Mouse (Mus musculus): ENCODE measurements around the gene Vmn1r94. TPM values are rescaled to one million over a fixed set of nuclear protein-coding genes. Genes with fewer than 3 reads are reported as not detected.
"Not testable (repeated sequence)": the region's sequence is repeated elsewhere in the genome, so short reads cannot be mapped to it uniquely, and the experiment has no call there.

Gene Vmn1r94
- polyA plus RNA-seq (2014; fragmentation: Nextera tagmentation; extraction: Ambion mirVana): not detected in 2 replicates

DNA sequence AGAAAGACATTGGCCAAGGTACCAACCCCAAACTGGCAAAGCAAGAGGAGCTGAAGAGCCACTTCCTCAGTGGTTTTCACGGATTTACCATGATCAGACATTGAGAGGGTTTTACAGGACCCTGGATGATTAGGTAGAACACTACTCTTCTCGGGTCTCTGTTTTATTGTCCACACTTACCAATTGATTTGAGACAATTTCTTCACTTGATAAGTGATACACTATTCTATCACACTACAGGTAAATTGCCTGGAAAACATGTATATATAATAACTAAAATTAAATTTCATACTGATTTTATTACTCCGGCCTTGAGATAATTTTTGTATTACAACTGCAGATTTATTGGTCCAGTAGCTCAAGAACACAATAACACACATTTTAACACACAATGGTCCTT is at the start of gene Vmn1r94:
Vmn1r94 (minus strand) TSS at position 101 of the 400 bp plus-strand sequence.
- H3K9ac ChIP-seq (ENCODE audit: low read length); H3K27ac ChIP-seq (ENCODE audit: low read depth, low read length); H3K4me3 ChIP-seq (ENCODE audit: low read depth, low read length); ATAC-seq (replicated peaks; ENCODE audit: low FRiP score); DNase-seq (ENCODE audit: low spot score); H3K4me1 ChIP-seq (replicated peaks; ENCODE audit: control insufficient read depth, insufficient read depth, low read length); H3K9me3 ChIP-seq (ENCODE audit: control insufficient read depth, low read length); H3K36me3 ChIP-seq (ENCODE audit: control insufficient read depth, insufficient read depth, low read length); H3K4me2 ChIP-seq (ENCODE audit: low read depth, low read length, severe bottlenecking); H3K27me3 ChIP-seq (ENCODE audit: control insufficient read depth, insufficient read depth, low read length): not testable (repeated sequence)
- WGBS: no CpG with 5 or more reads among the region's 3 CpGs

- ATAC-seq (replicated peaks; ENCODE audit: low FRiP score); H3K9ac ChIP-seq (ENCODE audit: low read length); H3K4me1 ChIP-seq (replicated peaks; ENCODE audit: control insufficient read depth, insufficient read depth, low read length); H3K27me3 ChIP-seq (ENCODE audit: control insufficient read depth, insufficient read depth, low read length); H3K36me3 ChIP-seq (ENCODE audit: control insufficient read depth, insufficient read depth, low read length); H3K27ac ChIP-seq (ENCODE audit: low read depth, low read length); H3K4me3 ChIP-seq (ENCODE audit: low read depth, low read length); H3K9me3 ChIP-seq (ENCODE audit: control insufficient read depth, low read length); DNase-seq (ENCODE audit: low spot score); H3K4me2 ChIP-seq (ENCODE audit: low read depth, low read length, severe bottlenecking): not testable (repeated sequence)
- WGBS: no CpG with 5 or more reads among the region's 2 CpGs
Observed at GRCm38 (mm10) chr7:20205507-20205906, 37.3 kb upstream of the Vmn1r94 start, which contains the start of gene Gm6164. Gene Gm6164, minus strand, starts transcription at chr7:20205607.

- H3K27ac ChIP-seq (ENCODE audit: low read depth, low read length); H3K9ac ChIP-seq (ENCODE audit: low read length); H3K4me3 ChIP-seq (ENCODE audit: low read depth, low read length); H3K4me1 ChIP-seq (replicated peaks; ENCODE audit: control insufficient read depth, insufficient read depth, low read length); ATAC-seq (replicated peaks; ENCODE audit: low FRiP score); H3K4me2 ChIP-seq (ENCODE audit: low read depth, low read length, severe bottlenecking); H3K9me3 ChIP-seq (ENCODE audit: control insufficient read depth, low read length); H3K27me3 ChIP-seq (ENCODE audit: control insufficient read depth, insufficient read depth, low read length); DNase-seq (ENCODE audit: low spot score); H3K36me3 ChIP-seq (ENCODE audit: control insufficient read depth, insufficient read depth, low read length): not testable (repeated sequence)
- WGBS: no CpG with 5 or more reads among the region's 3 CpGs
Observed at GRCm38 (mm10) chr7:20193410-20193809, 25.2 kb upstream of the Vmn1r94 start, which contains the start of gene Vmn1r95. Gene Vmn1r95, plus strand, starts transcription at chr7:20193710.

GRCm38 (mm10) chr7:20138988-20139387 is 29.2 kb downstream of the Vmn1r94 start, which contains the start of gene Vmn1r93:
Gene Vmn1r93, minus strand, starts transcription at chr7:20139088.
- H3K4me1 ChIP-seq (replicated peaks; ENCODE audit: control insufficient read depth, insufficient read depth, low read length); H3K9me3 ChIP-seq (ENCODE audit: control insufficient read depth, low read length); H3K4me3 ChIP-seq (ENCODE audit: low read depth, low read length); ATAC-seq (replicated peaks; ENCODE audit: low FRiP score); H3K36me3 ChIP-seq (ENCODE audit: control insufficient read depth, insufficient read depth, low read length); H3K9ac ChIP-seq (ENCODE audit: low read length); H3K27ac ChIP-seq (ENCODE audit: low read depth, low read length); H3K27me3 ChIP-seq (ENCODE audit: control insufficient read depth, insufficient read depth, low read length); H3K4me2 ChIP-seq (ENCODE audit: low read depth, low read length, severe bottlenecking); DNase-seq (ENCODE audit: low spot score): not testable (repeated sequence)
- WGBS: no CpG with 5 or more reads among the region's 5 CpGs

DNA sequence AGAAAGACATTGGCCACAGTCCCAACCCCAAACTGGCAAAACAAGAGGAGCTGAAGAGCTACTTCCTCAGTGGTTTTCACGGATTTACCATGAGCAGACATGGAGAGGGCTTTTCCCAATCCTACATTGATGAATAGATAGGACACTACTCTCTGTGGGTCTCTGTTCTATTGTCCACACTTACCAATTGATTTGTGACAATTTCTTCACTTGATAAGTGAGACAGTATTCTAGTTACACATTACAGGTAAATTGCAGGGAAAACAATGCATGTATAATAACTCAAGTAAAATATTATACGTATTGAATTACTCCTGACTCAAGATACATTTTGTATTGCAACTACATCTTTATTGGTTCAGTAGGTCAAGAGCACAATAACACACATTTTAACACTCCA is 45.7 kb downstream of the Vmn1r94 start, which contains the start of gene Gm16442:
Gm16442 (minus strand) TSS at position 101 of the 400 bp plus-strand sequence.
- not testable (repeated sequence) for ATAC-seq (replicated peaks; ENCODE audit: low FRiP score); H3K27me3 ChIP-seq (ENCODE audit: control insufficient read depth, insufficient read depth, low read length); H3K36me3 ChIP-seq (ENCODE audit: control insufficient read depth, insufficient read depth, low read length); H3K4me1 ChIP-seq (replicated peaks; ENCODE audit: control insufficient read depth, insufficient read depth, low read length); H3K27ac ChIP-seq (ENCODE audit: low read depth, low read length); H3K9me3 ChIP-seq (ENCODE audit: control insufficient read depth, low read length); H3K4me3 ChIP-seq (ENCODE audit: low read depth, low read length); H3K4me2 ChIP-seq (ENCODE audit: low read depth, low read length, severe bottlenecking); H3K9ac ChIP-seq (ENCODE audit: low read length); DNase-seq (ENCODE audit: low spot score)
- WGBS: no CpG with 5 or more reads among the region's 2 CpGs

Other genes starting within 250 kb of the Vmn1r94 start
- 2.6 and 2.8 TPM in 2 replicates for gene Pvr, start 247.2 kb downstream of the Vmn1r94 start, polyA plus RNA-seq (2014; fragmentation: Nextera tagmentation; extraction: Ambion mirVana)
- 0.13 TPM in 1 of 2 replicates, not detected in the other for gene Igsf23, start 217.6 kb downstream of the Vmn1r94 start, polyA plus RNA-seq (2014; fragmentation: Nextera tagmentation; extraction: Ambion mirVana)
- not detected in 2 replicates for gene Ceacam20, start 203.0 kb downstream of the Vmn1r94 start, polyA plus RNA-seq (2014; fragmentation: Nextera tagmentation; extraction: Ambion mirVana)
- not detected in 2 replicates for gene Nlrp9b, start 176.9 kb downstream of the Vmn1r94 start, polyA plus RNA-seq (2014; fragmentation: Nextera tagmentation; extraction: Ambion mirVana)
- gene Vmn1r91, start 68.7 kb downstream of the Vmn1r94 start, polyA plus RNA-seq (2014; fragmentation: Nextera tagmentation; extraction: Ambion mirVana): not detected in 2 replicates
- not detected in 2 replicates for gene Gm16442, start 45.8 kb downstream of the Vmn1r94 start, polyA plus RNA-seq (2014; fragmentation: Nextera tagmentation; extraction: Ambion mirVana)
- gene Vmn1r93, start 29.3 kb downstream of the Vmn1r94 start, polyA plus RNA-seq (2014; fragmentation: Nextera tagmentation; extraction: Ambion mirVana): not detected in 2 replicates
- gene Vmn1r95, start 25.3 kb upstream of the Vmn1r94 start, polyA plus RNA-seq (2014; fragmentation: Nextera tagmentation; extraction: Ambion mirVana): not detected in 2 replicates
- gene Gm6164, start 37.2 kb upstream of the Vmn1r94 start, polyA plus RNA-seq (2014; fragmentation: Nextera tagmentation; extraction: Ambion mirVana): not detected in 2 replicates
- not detected in 2 replicates for gene Gm4498, start 65.5 kb upstream of the Vmn1r94 start, polyA plus RNA-seq (2014; fragmentation: Nextera tagmentation; extraction: Ambion mirVana)
- gene Gm5890, start 94.5 kb upstream of the Vmn1r94 start, polyA plus RNA-seq (2014; fragmentation: Nextera tagmentation; extraction: Ambion mirVana): not detected in 2 replicates
- not detected in 2 replicates for gene Gm4133, start 165.7 kb upstream of the Vmn1r94 start, polyA plus RNA-seq (2014; fragmentation: Nextera tagmentation; extraction: Ambion mirVana)
- not detected in 2 replicates for gene Gm5728, start 207.0 kb upstream of the Vmn1r94 start, polyA plus RNA-seq (2014; fragmentation: Nextera tagmentation; extraction: Ambion mirVana)
- gene Vmn1r100, start 249.6 kb upstream of the Vmn1r94 start, polyA plus RNA-seq (2014; fragmentation: Nextera tagmentation; extraction: Ambion mirVana): not detected in 2 replicates